Mouse (Mus musculus) olfactory bulb, adult 2 months (tissue): ENCODE measurements around the gene Gabrb1. TPM values are rescaled to one million over a fixed set of nuclear protein-coding genes. Genes with fewer than 3 reads are reported as not detected.

ENCODE experiments used
- H3K27ac ChIP-seq: fragments of 200-500 bp; 2 replicates; pipeline ENCODE4 v1.5.1; 2012; ENCODE audit warnings: low read depth, low read length; ENCODE audit not compliant: insufficient read depth
- H3K4me1 ChIP-seq: fragments of 200-500 bp; 2 replicates; pipeline ENCODE4 v1.6.1; 2012; ENCODE audit warnings: low read length; ENCODE audit not compliant: control insufficient read depth, insufficient read depth
- H3K4me3 ChIP-seq: fragments of 200-500 bp; 2 replicates; pipeline ENCODE4 v1.5.1; 2012; ENCODE audit warnings: mild to moderate bottlenecking, low read depth, low read length, moderate library complexity; ENCODE audit not compliant: insufficient read depth
- CTCF ChIP-seq: fragments of 200-500 bp; IDR thresholded peaks from 2 replicates; pipeline ENCODE4 v1.5.1; 2012; ENCODE audit warnings: low read depth, mild to moderate bottlenecking, low read length, moderate library complexity; ENCODE audit not compliant: insufficient read depth
- POLR2A ChIP-seq: fragments of 200-500 bp; IDR thresholded peaks from 2 replicates; pipeline ENCODE4 v1.6.1; 2012; ENCODE audit warnings: mild to moderate bottlenecking, low read depth, low read length, moderate library complexity; ENCODE audit not compliant: insufficient read depth
- WGBS: fragments of 180-500 bp; shearing (Covaris S2); methylation state at CpG from one replicate; pipeline ENCODE4 v1.1.7; 2018; 5-methylcytosine and 5-hydroxymethylcytosine counted together
- polyA plus RNA-seq: library from polyadenylated mRNA; stranded (reverse); fragments of >200 nt; gene quantifications from 2 replicates; pipeline ENCODE4 v1.2.4, GENCODE M21; 2012; ENCODE audit warnings: low replicate concordance; ENCODE audit not compliant: missing spikeins, insufficient read depth, insufficient read length

The Gabrb1 gene
- polyA plus RNA-seq, 1 experiment: 22.0 TPM

DNA sequence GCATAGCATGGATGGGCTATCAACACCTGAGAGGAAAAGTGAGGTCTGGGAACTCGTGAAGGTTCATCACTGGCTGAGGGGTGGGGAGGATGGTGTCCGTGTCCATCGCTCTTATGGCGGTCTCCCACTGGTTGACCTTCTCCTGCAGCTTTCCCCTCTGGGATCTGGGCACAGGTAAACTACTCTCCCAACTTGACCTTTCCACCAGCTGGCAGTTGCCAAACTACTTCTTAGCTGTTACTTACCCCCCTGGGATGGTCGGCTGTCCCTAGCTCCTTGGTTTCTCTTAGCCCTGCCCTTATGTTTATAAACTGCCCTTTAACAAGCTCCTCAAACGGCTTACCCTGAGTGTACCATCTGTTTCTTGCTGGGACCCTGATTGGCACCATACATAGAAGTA, 418.9 kb downstream of the Gabrb1 start:
- TF ChIP-seq CTCF (no peak), POLR2A (no peak)
- WGBS: 94% methylated on average over 6 of the region's 6 CpGs
- Histone ChIP-seq H3K4me3 (no peak overlapping the region), H3K27ac (no peak overlapping the region), H3K4me1 (no peaks in the 10 kb centered on the region)

DNA sequence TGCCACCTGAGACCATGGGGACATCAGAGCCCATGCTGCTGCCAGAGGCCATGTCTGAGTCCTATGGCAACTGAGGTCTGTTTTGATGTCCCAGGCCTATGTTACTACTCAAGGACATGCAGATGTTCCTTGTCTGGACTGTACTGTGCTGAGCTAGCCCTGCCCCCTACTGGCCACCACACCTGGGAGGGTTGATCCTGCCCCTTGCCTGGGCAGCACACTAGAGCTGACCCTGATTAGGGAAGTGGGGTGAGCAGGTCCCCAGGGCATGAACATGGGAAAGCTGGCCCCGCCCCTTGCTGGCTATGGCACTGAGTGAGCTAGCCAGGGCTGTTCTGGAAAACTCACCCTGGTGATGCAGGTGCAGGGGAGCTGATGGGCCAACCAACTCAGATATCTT, 428.6 kb downstream of the Gabrb1 start:
- Histone ChIP-seq H3K27ac (no peak overlapping the region), H3K4me1 (no peaks in the 10 kb centered on the region), H3K4me3 (no peak overlapping the region)
- no peak for TF ChIP-seq POLR2A
- 96% methylated on average over 1 of the region's 1 CpGs for WGBS

DNA sequence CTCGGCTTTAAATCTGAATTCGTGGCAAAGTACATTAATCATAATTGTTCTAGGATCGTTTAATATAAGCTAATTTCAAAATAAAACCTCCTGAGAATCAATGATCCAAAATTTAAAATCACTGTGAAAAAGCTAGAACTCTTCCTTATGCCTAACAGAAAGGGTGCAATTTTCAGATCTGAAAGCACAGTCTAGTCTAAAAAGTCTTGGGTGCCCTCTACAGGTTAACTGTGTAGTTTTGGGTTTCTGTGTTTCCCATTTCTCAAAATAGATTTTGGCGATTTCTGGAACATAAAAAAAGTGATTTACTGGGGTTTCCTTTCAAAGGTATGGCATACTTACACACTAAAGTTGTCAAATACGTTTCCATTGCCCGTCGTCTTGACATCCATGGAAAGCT, 436.7 kb downstream of the Gabrb1 start:
- WGBS: 42% methylated on average over 7 of the region's 7 CpGs
- H3K4me3 ChIP-seq: no peak overlapping the region
- no peaks in the 10 kb centered on the region for H3K4me1 ChIP-seq
- H3K27ac ChIP-seq: no peak overlapping the region
- TF ChIP-seq POLR2A (no peak), CTCF (no peak)

DNA sequence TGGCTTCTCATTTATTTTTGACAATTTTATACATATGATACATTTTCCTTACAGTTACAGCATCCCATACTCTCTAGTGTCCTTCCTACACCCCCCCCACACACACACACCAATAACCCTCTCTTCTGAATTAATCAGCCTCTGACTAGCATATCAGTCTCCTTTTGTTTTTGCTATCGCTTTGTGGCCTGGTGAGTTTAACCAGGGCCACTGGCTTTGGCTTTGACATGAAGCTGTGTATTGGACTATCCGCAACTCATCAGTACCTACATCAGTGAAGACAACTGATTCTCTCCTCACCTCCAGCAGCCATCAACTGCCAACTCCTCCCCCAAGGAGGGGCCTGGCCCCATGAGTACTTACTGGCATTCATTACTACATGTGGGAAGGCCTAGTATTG, 437.1 kb downstream of the Gabrb1 start:
- H3K27ac ChIP-seq: no peak overlapping the region
- no peak for TF ChIP-seq CTCF
- no peak for TF ChIP-seq POLR2A
- no peaks in the 10 kb centered on the region for H3K4me1 ChIP-seq
- H3K4me3 ChIP-seq: no peak overlapping the region
- WGBS: 91% methylated on average over 2 of the region's 2 CpGs

DNA sequence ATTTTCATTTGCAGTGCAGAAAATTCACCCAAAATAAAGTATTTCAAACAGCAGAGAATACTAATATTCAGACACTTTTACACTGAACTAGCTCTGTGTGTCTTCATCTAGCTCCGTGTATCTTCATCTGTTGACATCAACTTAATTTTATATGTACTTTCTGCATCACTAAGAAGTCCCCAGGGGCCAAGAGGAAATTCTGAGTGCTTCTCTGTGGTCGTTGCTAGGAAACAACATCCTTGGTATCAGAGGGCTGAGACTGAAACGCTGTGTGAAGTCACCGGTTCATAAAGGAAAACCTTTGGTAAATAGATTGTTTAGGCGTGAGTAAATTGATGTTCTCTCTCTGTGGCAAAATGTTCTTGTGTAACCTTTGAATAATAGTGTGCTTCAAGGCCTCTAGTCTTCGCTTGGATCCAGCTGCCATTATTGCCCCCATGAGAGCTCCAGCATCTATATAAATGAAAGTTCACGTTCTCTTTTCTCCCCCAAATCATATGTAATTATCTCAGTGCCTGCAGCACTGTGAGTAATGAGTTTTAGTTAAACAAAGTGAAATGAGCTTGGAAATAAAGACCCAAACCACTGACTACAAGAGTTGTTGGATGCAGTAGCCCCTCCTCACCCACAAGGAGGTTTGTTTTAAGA, 446.5 kb downstream of the Gabrb1 start:
- Histone ChIP-seq H3K4me1 (no peaks in the 10 kb centered on the region; the same call in 1 of the 2 replicates), H3K27ac (0 out of 2 replicates have a peak overlapping the region, but pooled peaks have one; percentile 56), H3K4me3 (no peak overlapping the region)
- TF ChIP-seq POLR2A: no peak
- TF ChIP-seq CTCF: no peak
- WGBS: 21% methylated on average over 7 of the region's 7 CpGs

DNA sequence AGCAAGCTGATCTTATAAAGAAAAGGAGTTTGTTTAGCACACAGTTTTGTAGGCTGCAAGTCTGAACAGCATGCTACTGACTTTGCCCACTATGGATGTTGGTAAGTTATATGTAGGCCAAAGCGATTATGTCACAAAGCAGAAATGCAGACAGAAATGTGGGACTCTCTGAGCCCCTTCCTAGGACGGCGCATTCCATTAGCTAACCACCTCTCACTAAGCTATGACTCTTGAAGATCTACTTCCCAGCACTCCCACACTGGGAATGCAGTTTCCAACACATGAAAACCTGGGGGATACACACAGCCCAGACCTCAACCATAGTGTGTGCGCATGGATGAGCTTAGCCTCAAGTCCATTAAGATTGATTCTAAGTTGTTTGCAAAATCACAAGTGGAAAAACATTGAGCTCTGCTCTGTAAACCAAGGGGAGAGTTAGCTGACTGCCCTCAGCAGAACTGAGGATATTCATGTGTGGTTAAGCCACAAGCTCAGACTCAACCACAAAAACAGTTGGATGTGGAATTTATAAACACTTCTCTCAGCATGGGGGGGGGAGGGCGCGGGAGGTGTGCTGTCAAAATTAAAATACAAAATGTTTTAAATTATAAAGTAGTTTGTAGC, 464.6 kb downstream of the Gabrb1 start:
- no peaks in the 10 kb centered on the region for H3K4me1 ChIP-seq
- WGBS: 91% methylated on average over 6 of the region's 6 CpGs
- no peak overlapping the region for H3K4me3 ChIP-seq
- TF ChIP-seq CTCF (no peak), POLR2A (no peak)
- H3K27ac ChIP-seq: no peak overlapping the region

DNA sequence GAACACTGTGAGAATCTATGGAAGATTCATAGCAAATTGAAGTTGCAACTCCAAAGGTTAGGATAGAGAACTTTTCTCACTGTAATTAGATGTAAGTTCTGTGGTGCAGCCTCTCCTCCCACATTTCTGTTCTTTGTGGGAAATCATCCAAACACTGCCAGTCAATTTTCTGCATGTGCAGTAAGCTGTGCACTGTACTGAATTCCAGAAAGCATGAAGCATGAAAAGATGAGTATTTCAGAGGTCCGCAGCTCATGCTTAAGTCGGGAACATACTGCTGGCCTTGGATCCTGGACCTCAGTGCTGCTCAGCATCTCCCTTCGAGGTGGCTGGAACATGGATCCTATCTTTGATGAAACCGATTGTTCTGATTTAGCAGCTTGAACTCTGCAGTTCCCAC, 468.8 kb downstream of the Gabrb1 start:
- 79% methylated on average over 4 of the region's 4 CpGs for WGBS
- Histone ChIP-seq H3K27ac (no peak overlapping the region), H3K4me1 (no peaks in the 10 kb centered on the region), H3K4me3 (no peak overlapping the region)
- TF ChIP-seq CTCF: no peak
- no peak for TF ChIP-seq POLR2A

DNA sequence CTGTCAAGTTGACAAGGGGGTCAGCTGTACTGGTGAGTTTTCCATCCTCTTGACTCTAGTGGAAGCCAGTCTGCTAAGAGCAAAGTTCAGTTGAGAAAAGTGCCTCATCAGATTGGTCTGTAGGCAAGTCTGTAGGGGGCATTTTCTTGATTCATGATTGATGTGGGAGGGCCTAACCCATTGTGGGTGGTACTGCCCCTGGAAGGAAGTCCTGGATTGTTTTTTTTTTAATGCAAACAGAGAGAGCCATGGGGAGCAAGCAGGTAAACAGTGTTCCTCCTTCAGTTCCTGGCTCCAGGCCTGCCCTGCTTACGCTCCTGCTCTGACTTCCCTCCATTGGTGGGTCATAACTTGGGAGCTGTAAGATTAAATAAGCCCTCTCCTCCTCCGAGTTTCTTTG, 476.0 kb downstream of the Gabrb1 start:
- WGBS: 78% methylated on average over 2 of the region's 2 CpGs
- TF ChIP-seq CTCF: no peak
- no peak for TF ChIP-seq POLR2A
- H3K27ac ChIP-seq: no peak overlapping the region
- no peak overlapping the region for H3K4me3 ChIP-seq
- H3K4me1 ChIP-seq: no peaks in the 10 kb centered on the region; the same call in 1 of the 2 replicates

DNA sequence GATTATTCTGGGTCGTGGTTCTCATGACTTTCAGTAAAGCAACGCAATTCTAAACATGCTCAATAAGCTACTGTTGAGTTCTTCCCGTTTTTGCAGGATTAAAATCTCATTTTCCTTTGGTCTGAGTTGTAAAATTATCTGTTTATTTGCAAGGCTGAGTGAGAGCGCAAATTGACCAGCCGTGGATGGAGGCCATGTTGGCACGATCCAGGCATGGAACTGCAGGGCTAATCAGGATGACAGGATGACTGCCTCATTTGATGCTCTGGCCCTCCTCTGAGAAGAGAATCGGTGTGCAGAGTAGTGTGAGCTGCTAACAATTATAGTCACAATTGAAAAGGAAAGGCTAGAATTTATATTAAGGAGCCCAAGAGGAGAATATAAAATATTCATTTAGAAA, 480.3 kb downstream of the Gabrb1 start:
- TF ChIP-seq CTCF (no peak), POLR2A (no peak)
- Histone ChIP-seq H3K4me3 (no peak overlapping the region), H3K4me1 (no peaks in the 10 kb centered on the region; the same call in 1 of the 2 replicates), H3K27ac (no peak overlapping the region)
- WGBS: 44% methylated on average over 7 of the region's 7 CpGs
